Mouse (Mus musculus) ES-E14 (cell line): ENCODE data around the gene Rubcn. TPM values are rescaled to one million over a fixed set of nuclear protein-coding genes. Genes with fewer than 3 reads are reported as not detected.

Experiments
- DNase-seq: peaks from one replicate; pipeline ENCODE4 v3.0.0-alpha.2; 2013; ENCODE audit warnings: low read depth, low spot score
- H3K27ac ChIP-seq: 2 replicates; pipeline ENCODE4 v1.5.1; 2012; ENCODE audit warnings: low read depth, mild to moderate bottlenecking, low read length, moderate library complexity, mixed read lengths; ENCODE audit not compliant: poor library complexity, insufficient read depth, severe bottlenecking
- H3K36me3 ChIP-seq: 2 replicates; pipeline ENCODE4 v1.6.1; 2012; ENCODE audit warnings: mild to moderate bottlenecking, low read length, moderate library complexity, mixed read lengths; ENCODE audit not compliant: control insufficient read depth, poor library complexity, insufficient read depth, severe bottlenecking
- H3K4me1 ChIP-seq, 2 experiments: fragments of 150-350 bp in 1 of 2; sonication (generic) in 1 of 2; 2 replicates each; pipeline ENCODE4 v1.6.1; 2012; ENCODE audit warnings: low read length in 2 of 2, mild to moderate bottlenecking in 1 of 2, mixed read lengths in 1 of 2; ENCODE audit not compliant: control insufficient read depth in 2 of 2, insufficient read depth in 2 of 2, poor library complexity in 1 of 2
- H3K4me3 ChIP-seq, 2 experiments: fragments of 150-350 bp in 1 of 2; sonication (generic) in 1 of 2; 2 replicates each; pipeline ENCODE4 v1.5.1; 2012; ENCODE audit warnings: low read length in 2 of 2, low read depth in 1 of 2, mild to moderate bottlenecking in 1 of 2, mixed read lengths in 1 of 2; ENCODE audit not compliant: insufficient read depth in 1 of 2, poor library complexity in 1 of 2, severe bottlenecking in 1 of 2
- H3K9ac ChIP-seq: 2 replicates; pipeline ENCODE4 v1.6.1; 2012; ENCODE audit warnings: low read depth, mild to moderate bottlenecking, low read length, mixed read lengths; ENCODE audit not compliant: poor library complexity, insufficient read depth, severe bottlenecking
- H3K9me3 ChIP-seq: fragments of 150-350 bp; sonication (generic); 2 replicates; pipeline ENCODE4 v1.6.1; 2012; ENCODE audit warnings: low read depth, mild to moderate bottlenecking, low read length; ENCODE audit not compliant: control insufficient read depth, insufficient read depth
- CHD2 ChIP-seq: IDR thresholded peaks from 2 replicates; pipeline ENCODE4 v1.6.1; 2014; ENCODE audit warnings: mild to moderate bottlenecking, low read depth, low read length, inconsistent platforms
- HCFC1 ChIP-seq: IDR thresholded peaks from 2 replicates; pipeline ENCODE4 v1.6.1; 2012; ENCODE audit warnings: low read length, inconsistent platforms, borderline replicate concordance; ENCODE audit not compliant: insufficient read depth
- MAFK ChIP-seq: IDR thresholded peaks from 2 replicates; pipeline ENCODE4 v1.6.1; 2014; ENCODE audit warnings: mild to moderate bottlenecking, low read depth, low read length, inconsistent platforms; ENCODE audit not compliant: insufficient read depth
- ZC3H11A ChIP-seq: IDR thresholded peaks from 2 replicates; pipeline ENCODE4 v1.6.1; 2012; ENCODE audit warnings: low read depth, mild to moderate bottlenecking, inconsistent platforms, low read length, borderline replicate concordance
- ZNF384 ChIP-seq: IDR thresholded peaks from 2 replicates; pipeline ENCODE4 v1.6.1; 2012; ENCODE audit warnings: low read depth, low read length, inconsistent platforms
- in situ Hi-C, 2 experiments: fragments of 600-800 bp; cut with MboI; formaldehyde crosslinking; loops; one replicate each; pipeline ENCODE4 v1.15.1; 2025; ENCODE audit warnings: low sequenced_read_pairs in 2 of 2, inconsistent platforms in 1 of 2; ENCODE audit not compliant: unreplicated experiment in 2 of 2
- total RNA-seq: library from RNA; depleted of rRNA; stranded (reverse); fragments of 300-350 nt; gene quantifications from 2 replicates; pipeline ENCODE4 v1.2.3, GENCODE M21; 2012

The Rubcn gene
- total RNA-seq, 1 experiment = 19.4 TPM

GRCm38 (mm10) chr16:32796676-32797425 is 80.7 kb downstream of the Rubcn start:
- Histone ChIP-seq H3K9ac (no peak overlapping the region), H3K4me3 (no peak overlapping the region), H3K9me3 (no peaks in the 10 kb centered on the region), H3K27ac (no peak overlapping the region), H3K4me1 (peaks cover 4 to 7% of the 10 kb centered on the region in 2 experiments), H3K36me3 (no peaks in the 10 kb centered on the region)
- no peak for TF ChIP-seq HCFC1
- DNase-seq = no peak
- in situ Hi-C loops = no loop called here

- Histone ChIP-seq H3K9ac (no peak overlapping the region), H3K36me3 (no peaks in the 10 kb centered on the region), H3K9me3 (no peaks in the 10 kb centered on the region), H3K27ac (no peak overlapping the region), H3K4me3 (no peak overlapping the region), H3K4me1 (peaks cover 3 to 5% of the 10 kb centered on the region in 2 experiments; a peak in 3 of 4 replicates)
- in situ Hi-C loops = no loop called here
- TF ChIP-seq MAFK (no peak), HCFC1 (no peak), ZNF384 (no peak), ZC3H11A (no peak), CHD2 (no peak)
- no peak for DNase-seq
Observed at GRCm38 (mm10) chr16:32795177-32795576, 82.4 kb downstream of the Rubcn start.

GRCm38 (mm10) chr16:32790056-32790455 is 87.5 kb downstream of the Rubcn start:
- H3K9ac ChIP-seq = no peak overlapping the region
- H3K9me3 ChIP-seq = no peaks in the 10 kb centered on the region
- TF ChIP-seq MAFK (no peak), ZNF384 (no peak), ZC3H11A (no peak), HCFC1 (no peak), CHD2 (no peak)
- in situ Hi-C loops = no loop called here
- H3K36me3 ChIP-seq = no peaks in the 10 kb centered on the region
- DNase-seq = no peak
- H3K27ac ChIP-seq = no peak overlapping the region
- no peak overlapping the region for H3K4me3 ChIP-seq
- no peaks in the 10 kb centered on the region for H3K4me1 ChIP-seq

- TF ChIP-seq ZC3H11A = no peak
- no peak for TF ChIP-seq MAFK
- no peak for TF ChIP-seq ZNF384
- no peak for TF ChIP-seq HCFC1
- no peak for TF ChIP-seq CHD2
- no peak overlapping the region for H3K9ac ChIP-seq
- H3K36me3 ChIP-seq = no peaks in the 10 kb centered on the region
- no peak overlapping the region for H3K27ac ChIP-seq
- in situ Hi-C loops = no loop called here
- no peaks in the 10 kb centered on the region for H3K9me3 ChIP-seq
- DNase-seq = no peak
- no peak overlapping the region for H3K4me3 ChIP-seq
- H3K4me1 ChIP-seq = no peaks in the 10 kb centered on the region
Observed at GRCm38 (mm10) chr16:32784840-32785239, 92.7 kb downstream of the Rubcn start.
